Mouse (Mus musculus): ENCODE data around the gene Crb1. TPM values are rescaled to one million over a fixed set of nuclear protein-coding genes. Genes with fewer than 3 reads are reported as not detected.

Crb1 gene
- total and polyA plus RNA-seq, 3 experiments: 0.44 TPM; not detected in 2

- DNase-seq (ENCODE audit: low spot score): no peak
- Histone ChIP-seq H3K4me3 (ENCODE audit: low read depth, low read length) (no peak overlapping the region), H3K9me3 (replicated peaks) (no peaks in the 10 kb centered on the region), H3K27me3 (ENCODE audit: insufficient read depth, low read length) (no peaks in the 10 kb centered on the region), H3K36me3 (replicated peaks) (no peaks in the 10 kb centered on the region), H3K4me1 (ENCODE audit: insufficient read depth, low read depth, low read length) (no peaks in the 10 kb centered on the region)
- no peak for ATAC-seq (ENCODE audit: extremely low read depth, insufficient number of reproducible peaks, low FRiP score, poor library complexity, severe bottlenecking)
- TF ChIP-seq GATA1 (IDR thresholded peaks at IDR 0.05; ENCODE audit: borderline replicate concordance, low read length) (no peak), CTCF (IDR thresholded peaks at IDR 0.05; ENCODE audit: low read depth, low read length) (no peak), GATA2 (IDR thresholded peaks at IDR 0.05; ENCODE audit: borderline replicate concordance, low read depth, low read length) (no peak), TAL1 (conservative IDR thresholded peaks at IDR 0.05; ENCODE audit: low read depth, low read length) (no peak)
These were observed 130.0 kb downstream of the Crb1 start for GRCm38 (mm10) chr1:139246723-139247380.

DNA sequence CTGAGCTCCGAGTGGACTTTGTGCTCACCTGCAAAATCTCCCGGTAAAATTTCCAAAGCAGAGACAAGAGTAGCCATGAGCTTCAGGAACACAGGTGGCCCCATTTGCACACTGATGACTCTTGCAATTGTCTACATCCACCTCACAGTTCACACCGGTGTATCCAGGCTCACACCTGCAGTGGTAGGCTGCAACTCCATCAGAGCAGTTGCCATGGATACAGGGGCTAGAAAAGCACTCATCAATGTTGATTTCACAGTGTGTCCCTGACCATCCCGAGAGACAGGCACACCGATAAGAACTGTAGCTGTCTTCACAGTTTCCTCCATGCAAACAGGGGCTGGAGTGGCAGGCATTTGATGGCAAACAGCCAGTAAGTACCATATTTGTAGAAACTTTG, 140.1 kb downstream of the Crb1 start:
- peaks cover 8% of the 10 kb centered on the region for H3K27me3 ChIP-seq (ENCODE audit: insufficient read depth, low read length)
- H3K36me3 ChIP-seq (replicated peaks): no peaks in the 10 kb centered on the region
- ATAC-seq (ENCODE audit: extremely low read depth, insufficient number of reproducible peaks, low FRiP score, poor library complexity, severe bottlenecking): no peak
- no peak overlapping the region for H3K4me3 ChIP-seq (ENCODE audit: low read depth, low read length)
- H3K4me1 ChIP-seq (ENCODE audit: insufficient read depth, low read depth, low read length): no peaks in the 10 kb centered on the region
- no peak for TF ChIP-seq CTCF (IDR thresholded peaks at IDR 0.05; ENCODE audit: low read depth, low read length)
- TF ChIP-seq POLR2AphosphoS5 (IDR thresholded peaks at IDR 0.05; ENCODE audit: insufficient replicate concordance, low read depth, low read length): no peak
- no peak for DNase-seq (ENCODE audit: low spot score)
- no peaks in the 10 kb centered on the region for H3K9me3 ChIP-seq (replicated peaks)

- H3K9me3 ChIP-seq (replicated peaks): no peaks in the 10 kb centered on the region
- no peaks in the 10 kb centered on the region for H3K4me1 ChIP-seq (ENCODE audit: insufficient read depth, low read depth, low read length)
- TF ChIP-seq GATA2 (IDR thresholded peaks at IDR 0.05; ENCODE audit: borderline replicate concordance, low read depth, low read length) (no peak), POLR2AphosphoS5 (IDR thresholded peaks at IDR 0.05; ENCODE audit: insufficient replicate concordance, low read depth, low read length) (no peak)
- DNase-seq (ENCODE audit: low spot score): no peak
- no peak for ATAC-seq (ENCODE audit: extremely low read depth, insufficient number of reproducible peaks, low FRiP score, poor library complexity, severe bottlenecking)
- H3K27me3 ChIP-seq (ENCODE audit: insufficient read depth, low read length): peaks cover 8% of the 10 kb centered on the region
- H3K36me3 ChIP-seq (replicated peaks): no peaks in the 10 kb centered on the region
- no peak overlapping the region for H3K4me3 ChIP-seq (ENCODE audit: low read depth, low read length)
These were observed 142.0 kb downstream of the Crb1 start for GRCm38 (mm10) chr1:139234611-139235568.

- ATAC-seq (ENCODE audit: extremely low read depth, insufficient number of reproducible peaks, low FRiP score, poor library complexity, severe bottlenecking) (no peak), DNase-seq (ENCODE audit: low spot score) (no peak)
- Histone ChIP-seq H3K9me3 (replicated peaks) (no peaks in the 10 kb centered on the region), H3K27me3 (ENCODE audit: insufficient read depth, low read length) (peaks cover 8% of the 10 kb centered on the region), H3K4me1 (ENCODE audit: insufficient read depth, low read depth, low read length) (no peaks in the 10 kb centered on the region), H3K4me3 (ENCODE audit: low read depth, low read length) (no peak overlapping the region), H3K36me3 (replicated peaks) (no peaks in the 10 kb centered on the region)
- TF ChIP-seq POLR2AphosphoS5 (IDR thresholded peaks at IDR 0.05; ENCODE audit: insufficient replicate concordance, low read depth, low read length) (no peak), GATA1 (IDR thresholded peaks at IDR 0.05; ENCODE audit: borderline replicate concordance, low read length) (no peak), CTCF (IDR thresholded peaks at IDR 0.05; ENCODE audit: low read depth, low read length) (no peak), GATA2 (IDR thresholded peaks at IDR 0.05; ENCODE audit: borderline replicate concordance, low read depth, low read length) (no peak), TAL1 (conservative IDR thresholded peaks at IDR 0.05; ENCODE audit: low read depth, low read length) (no peak)
These were observed 144.3 kb downstream of the Crb1 start for GRCm38 (mm10) chr1:139232636-139233035.

DNA sequence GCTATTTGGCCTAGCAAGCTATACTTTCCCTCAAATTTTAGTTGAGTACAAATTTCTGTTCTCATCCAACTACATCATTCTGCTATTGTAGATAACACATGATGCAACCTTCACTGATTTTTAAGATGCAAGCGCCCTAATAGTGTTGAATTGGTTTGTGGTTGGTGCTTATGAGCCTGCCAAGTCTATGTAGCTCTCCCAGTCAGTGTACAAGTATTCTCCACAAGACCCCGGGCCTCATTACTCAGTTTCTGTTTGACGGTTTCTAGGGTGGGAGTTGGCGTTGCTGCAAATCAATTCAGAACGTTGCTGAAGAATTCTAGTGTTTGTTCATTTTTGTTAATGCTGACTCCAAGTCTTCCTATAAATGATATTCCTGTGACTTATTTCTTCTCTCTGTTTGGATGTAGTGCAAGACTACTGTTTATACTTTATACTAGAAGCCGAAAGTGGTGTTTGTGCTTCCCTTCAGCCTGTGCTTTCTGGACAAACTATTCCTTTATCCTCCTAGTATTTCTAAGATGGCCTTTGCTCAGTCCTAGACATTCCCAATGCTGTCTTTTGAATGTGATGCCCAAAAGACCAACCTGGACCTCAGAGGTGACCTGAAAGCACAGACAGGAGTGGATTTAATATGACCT, 152.5 kb downstream of the Crb1 start:
- Histone ChIP-seq H3K4me3 (ENCODE audit: low read depth, low read length) (no peak overlapping the region), H3K36me3 (replicated peaks) (no peaks in the 10 kb centered on the region), H3K9me3 (replicated peaks) (no peaks in the 10 kb centered on the region), H3K27me3 (ENCODE audit: insufficient read depth, low read length) (0 out of 2 replicates have a peak, but pooled peaks cover 2% of the 10 kb centered on the region), H3K4me1 (ENCODE audit: insufficient read depth, low read depth, low read length) (no peaks in the 10 kb centered on the region)
- DNase-seq (ENCODE audit: low spot score) (no peak), ATAC-seq (ENCODE audit: extremely low read depth, insufficient number of reproducible peaks, low FRiP score, poor library complexity, severe bottlenecking) (no peak)
- no peak for TF ChIP-seq CTCF (IDR thresholded peaks at IDR 0.05; ENCODE audit: low read depth, low read length)
- no peak for TF ChIP-seq GATA2 (IDR thresholded peaks at IDR 0.05; ENCODE audit: borderline replicate concordance, low read depth, low read length)
- no peak for TF ChIP-seq GATA1 (IDR thresholded peaks at IDR 0.05; ENCODE audit: borderline replicate concordance, low read length)
- TF ChIP-seq POLR2AphosphoS5 (IDR thresholded peaks at IDR 0.05; ENCODE audit: insufficient replicate concordance, low read depth, low read length): no peak
- TF ChIP-seq TAL1 (conservative IDR thresholded peaks at IDR 0.05; ENCODE audit: low read depth, low read length): no peak

- Histone ChIP-seq H3K27me3 (ENCODE audit: insufficient read depth, low read length) (0 out of 2 replicates have a peak, but pooled peaks cover 2% of the 10 kb centered on the region), H3K9me3 (replicated peaks) (no peaks in the 10 kb centered on the region), H3K4me1 (ENCODE audit: insufficient read depth, low read depth, low read length) (no peaks in the 10 kb centered on the region), H3K4me3 (ENCODE audit: low read depth, low read length) (no peak overlapping the region), H3K36me3 (replicated peaks) (no peaks in the 10 kb centered on the region)
- no peak for TF ChIP-seq CTCF (IDR thresholded peaks at IDR 0.05; ENCODE audit: low read depth, low read length)
- TF ChIP-seq POLR2AphosphoS5 (IDR thresholded peaks at IDR 0.05; ENCODE audit: insufficient replicate concordance, low read depth, low read length): no peak
- TF ChIP-seq GATA1 (IDR thresholded peaks at IDR 0.05; ENCODE audit: borderline replicate concordance, low read length): no peak
- no peak for TF ChIP-seq GATA2 (IDR thresholded peaks at IDR 0.05; ENCODE audit: borderline replicate concordance, low read depth, low read length)
- TF ChIP-seq TAL1 (conservative IDR thresholded peaks at IDR 0.05; ENCODE audit: low read depth, low read length): no peak
- ATAC-seq (ENCODE audit: extremely low read depth, insufficient number of reproducible peaks, low FRiP score, poor library complexity, severe bottlenecking) (no peak), DNase-seq (ENCODE audit: low spot score) (no peak)
These were observed 153.1 kb downstream of the Crb1 start for GRCm38 (mm10) chr1:139223804-139224203.

Measured in G1E (cell line).